Mouse (Mus musculus) liver, postnatal 0 days (tissue): ENCODE data around the gene Aldh3b2.

Source experiments
- CTCF ChIP-seq: sonication (generic); IDR thresholded peaks from 2 replicates; pipeline ENCODE4 v1.5.1; 2016; ENCODE audit warnings: antibody characterized with exemption, low read depth
- EP300 ChIP-seq: IDR thresholded peaks from 2 replicates; pipeline ENCODE4 v1.6.1; 2016; ENCODE audit warnings: antibody characterized with exemption, low read depth, mild to moderate bottlenecking

DNA sequence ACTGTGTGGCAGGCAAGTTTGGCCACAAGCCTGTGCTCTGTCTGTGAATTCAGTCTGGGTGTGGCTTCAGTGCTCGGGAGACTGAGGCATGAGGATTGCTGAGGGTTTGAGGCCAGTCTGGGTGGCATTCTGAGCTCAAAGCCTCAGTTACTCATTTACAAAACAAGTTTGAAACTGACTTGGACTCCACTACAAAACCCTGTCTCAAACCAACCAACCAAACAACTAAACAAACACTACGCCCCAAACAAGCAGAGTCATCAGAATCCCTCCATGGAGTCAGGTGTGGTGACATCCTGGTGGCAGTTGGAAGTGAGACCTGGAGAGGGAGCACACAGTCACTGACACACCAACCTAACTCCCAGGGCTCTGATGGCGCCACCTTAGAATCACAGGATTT is 21.8 kb upstream of the Aldh3b2 start:
- TF ChIP-seq CTCF = no peak
- TF ChIP-seq EP300 = no peak
